Mouse (Mus musculus): ENCODE results near the gene Zfp362. TPM values are rescaled to one million over a fixed set of nuclear protein-coding genes. Genes with fewer than 3 reads are reported as not detected.

Zfp362 gene
- polyA plus RNA-seq, 1 experiment from 2014 or later: 5.4 TPM

DNA sequence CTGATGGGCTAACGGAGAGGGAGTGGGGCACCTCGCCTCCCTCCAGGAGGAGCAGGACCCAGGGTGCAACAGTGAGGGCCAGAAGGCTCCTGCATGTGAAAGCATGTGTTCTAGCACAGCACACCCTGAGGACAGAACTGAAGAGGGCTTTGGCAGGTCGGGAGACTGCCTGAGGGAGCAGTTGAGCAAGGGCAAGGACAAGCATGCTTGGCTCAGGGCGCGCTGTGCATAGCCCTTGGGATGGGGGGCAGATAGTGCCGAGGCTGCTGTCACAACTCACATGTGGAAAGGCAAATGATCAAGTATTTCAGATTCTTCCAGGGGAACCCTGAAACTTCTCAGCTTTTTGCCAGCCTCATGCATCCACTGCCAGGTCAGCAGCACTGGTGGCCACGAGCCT is 57.5 kb downstream of the Zfp362 start:
- no peaks in the 10 kb centered on the region for H3K9me3 ChIP-seq (ENCODE audit: low read length)
- H3K4me1 ChIP-seq (ENCODE audit: insufficient read depth): no peaks in the 10 kb centered on the region
- DNase-seq (no peak), ATAC-seq (no peak)
- H3K27ac ChIP-seq (ENCODE audit: low read depth): no peak overlapping the region
- peaks cover 86% of the 10 kb centered on the region for H3K36me3 ChIP-seq (replicated peaks; ENCODE audit: insufficient read depth, low read length)
- TF ChIP-seq CTCF (IDR thresholded peaks at IDR 0.05; ENCODE audit: low read depth): no peak
- no peak for TF ChIP-seq EP300 (IDR thresholded peaks at IDR 0.05; ENCODE audit: low read depth)
- no peak overlapping the region for H3K4me2 ChIP-seq (ENCODE audit: low read depth, low read length)
- H3K27me3 ChIP-seq (ENCODE audit: insufficient read depth, low read length): no peaks in the 10 kb centered on the region
- H3K9ac ChIP-seq (replicated peaks): no peak overlapping the region
- no peak overlapping the region for H3K4me3 ChIP-seq (ENCODE audit: low read depth, low read length)
- WGBS (ENCODE audit: insufficient replicate concordance): 89% methylated on average over 7 of the region's 7 CpGs

DNA sequence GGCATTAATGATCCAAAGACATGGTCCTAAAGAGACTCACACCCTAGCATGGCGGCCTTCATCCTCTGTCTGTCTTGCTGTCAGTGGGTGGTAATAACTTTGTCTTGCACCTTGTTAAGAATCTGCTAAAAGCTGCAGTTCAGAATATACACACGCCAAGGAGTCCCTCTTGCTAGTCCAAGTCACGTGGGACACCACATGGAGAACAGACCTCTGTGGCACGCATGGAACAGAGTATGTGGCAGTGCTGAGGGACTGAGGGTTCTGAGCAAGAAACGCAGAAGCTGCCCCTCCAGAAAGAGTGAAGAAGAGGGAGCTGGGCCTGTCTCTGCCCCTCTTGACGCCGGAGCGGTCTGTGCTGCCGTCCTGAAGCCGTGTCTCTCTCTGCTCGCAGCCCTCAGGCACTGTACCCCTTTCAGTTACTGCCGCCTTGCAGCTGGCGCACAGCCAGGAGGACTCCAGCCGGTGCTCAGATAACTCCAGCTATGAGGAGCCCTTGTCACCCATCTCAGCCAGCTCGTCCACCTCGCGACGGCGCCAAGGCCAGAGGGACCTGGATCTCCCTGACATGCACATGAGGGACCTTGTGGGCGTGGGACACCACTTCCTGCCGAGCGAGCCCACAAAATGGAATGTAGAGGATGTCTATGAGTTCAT is 58.1 kb downstream of the Zfp362 start:
- peak; percentile 55 for DNase-seq
- H3K4me3 ChIP-seq (ENCODE audit: low read depth, low read length): no peak overlapping the region
- H3K4me1 ChIP-seq (ENCODE audit: insufficient read depth): no peaks in the 10 kb centered on the region
- H3K9me3 ChIP-seq (ENCODE audit: low read length): no peaks in the 10 kb centered on the region
- 73% methylated on average over 22 of the region's 22 CpGs for whole genome bisulfite sequencing (ENCODE audit: insufficient replicate concordance)
- H3K9ac ChIP-seq (replicated peaks): no peak overlapping the region
- H3K4me2 ChIP-seq (ENCODE audit: low read depth, low read length): no peak overlapping the region
- H3K36me3 ChIP-seq (replicated peaks; ENCODE audit: insufficient read depth, low read length): peaks cover 85% of the 10 kb centered on the region
- H3K27me3 ChIP-seq (ENCODE audit: insufficient read depth, low read length): no peaks in the 10 kb centered on the region
- TF ChIP-seq CTCF (IDR thresholded peaks at IDR 0.05; ENCODE audit: low read depth) (no peak), EP300 (IDR thresholded peaks at IDR 0.05; ENCODE audit: low read depth) (no peak)
- ATAC-seq: peak; percentile 70
- no peak overlapping the region for H3K27ac ChIP-seq (ENCODE audit: low read depth)

DNA sequence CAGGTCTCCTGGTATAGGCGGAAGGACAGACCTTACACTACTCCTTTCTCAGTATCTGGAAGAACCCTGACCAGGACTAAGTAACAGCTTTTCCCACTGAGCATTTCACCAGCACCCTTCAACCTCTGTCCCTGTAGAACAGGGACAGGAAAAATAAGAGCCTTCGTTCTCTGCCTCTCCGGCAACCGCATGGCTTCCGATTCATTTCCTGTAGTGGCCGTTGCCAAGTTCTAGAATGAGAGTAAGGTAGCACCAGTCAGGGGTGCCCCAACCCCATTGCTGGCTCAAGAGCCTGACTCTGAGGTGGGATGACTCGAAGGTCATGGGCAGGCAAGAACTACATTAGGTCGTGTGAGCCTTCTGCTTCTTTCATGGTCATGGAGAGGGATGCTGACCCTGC is 60.7 kb downstream of the Zfp362 start:
- ATAC-seq (no peak), DNase-seq (no peak)
- H3K27me3 ChIP-seq (ENCODE audit: insufficient read depth, low read length): no peaks in the 10 kb centered on the region
- H3K9me3 ChIP-seq (ENCODE audit: low read length): no peaks in the 10 kb centered on the region
- H3K36me3 ChIP-seq (replicated peaks; ENCODE audit: insufficient read depth, low read length): peaks cover 63% of the 10 kb centered on the region
- H3K4me2 ChIP-seq (ENCODE audit: low read depth, low read length): no peak overlapping the region
- 85% methylated on average over 8 of the region's 8 CpGs for WGBS (ENCODE audit: insufficient replicate concordance)
- H3K4me3 ChIP-seq (ENCODE audit: low read depth, low read length): no peak overlapping the region
- H3K9ac ChIP-seq (replicated peaks): no peak overlapping the region
- no peak overlapping the region for H3K27ac ChIP-seq (ENCODE audit: low read depth)
- TF ChIP-seq EP300 (IDR thresholded peaks at IDR 0.05; ENCODE audit: low read depth) (no peak), CTCF (IDR thresholded peaks at IDR 0.05; ENCODE audit: low read depth) (no peak)
- H3K4me1 ChIP-seq (ENCODE audit: insufficient read depth): no peaks in the 10 kb centered on the region

GRCm38 (mm10) chr4:128743031-128743626 is 62.7 kb downstream of the Zfp362 start:
- H3K27me3 ChIP-seq (ENCODE audit: insufficient read depth, low read length): no peaks in the 10 kb centered on the region
- TF ChIP-seq EP300 (IDR thresholded peaks at IDR 0.05; ENCODE audit: low read depth): no peak
- TF ChIP-seq CTCF (IDR thresholded peaks at IDR 0.05; ENCODE audit: low read depth): no peak
- H3K9me3 ChIP-seq (ENCODE audit: low read length): no peaks in the 10 kb centered on the region
- no peak overlapping the region for H3K9ac ChIP-seq (replicated peaks)
- ATAC-seq: no peak
- no peak for DNase-seq
- H3K27ac ChIP-seq (ENCODE audit: low read depth): no peak overlapping the region
- no peak overlapping the region for H3K4me2 ChIP-seq (ENCODE audit: low read depth, low read length)
- H3K4me3 ChIP-seq (ENCODE audit: low read depth, low read length): no peak overlapping the region
- WGBS (ENCODE audit: insufficient replicate concordance): 80% methylated on average over 12 of the region's 12 CpGs
- peaks cover 48% of the 10 kb centered on the region for H3K36me3 ChIP-seq (replicated peaks; ENCODE audit: insufficient read depth, low read length)
- H3K4me1 ChIP-seq (ENCODE audit: insufficient read depth): no peaks in the 10 kb centered on the region

DNA sequence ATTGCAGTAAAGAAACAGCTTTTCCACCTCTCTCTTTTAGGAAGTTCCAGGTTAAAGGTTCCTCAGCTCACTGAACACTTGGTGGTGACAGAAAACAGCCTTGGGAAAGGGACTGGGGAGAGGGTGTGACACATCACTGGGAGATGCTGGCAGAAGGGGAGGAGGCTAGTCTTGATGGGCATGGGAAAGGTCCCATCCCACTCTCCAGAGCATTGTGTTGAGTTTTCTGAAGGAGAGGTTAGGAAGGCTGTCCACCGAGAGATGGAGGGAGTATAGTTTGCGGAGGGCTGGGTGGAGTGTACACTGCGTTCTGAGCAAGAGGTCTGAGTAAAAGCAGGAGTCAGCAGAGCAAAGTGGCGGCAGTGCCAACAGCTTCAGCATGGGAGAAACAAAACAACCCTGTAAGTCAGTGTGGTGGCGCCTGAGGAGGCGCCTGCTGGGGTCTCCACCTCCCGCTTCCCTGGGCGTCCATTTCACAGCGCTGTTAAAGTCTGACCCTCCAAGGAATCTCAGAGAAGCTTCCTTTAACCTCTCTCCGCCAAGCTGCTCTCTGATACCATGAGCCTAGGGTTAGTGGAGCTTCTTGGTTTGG is 63.4 kb downstream of the Zfp362 start:
- Histone ChIP-seq H3K36me3 (replicated peaks; ENCODE audit: insufficient read depth, low read length) (peaks cover 42% of the 10 kb centered on the region), H3K4me1 (ENCODE audit: insufficient read depth) (no peaks in the 10 kb centered on the region), H3K9me3 (ENCODE audit: low read length) (no peaks in the 10 kb centered on the region), H3K9ac (replicated peaks) (no peak overlapping the region), H3K27ac (ENCODE audit: low read depth) (no peak overlapping the region), H3K4me2 (ENCODE audit: low read depth, low read length) (no peak overlapping the region), H3K27me3 (ENCODE audit: insufficient read depth, low read length) (no peaks in the 10 kb centered on the region), H3K4me3 (ENCODE audit: low read depth, low read length) (no peak overlapping the region)
- 81% methylated on average over 10 of the region's 10 CpGs for WGBS (ENCODE audit: insufficient replicate concordance)
- DNase-seq (no peak), ATAC-seq (no peak)
- no peak for TF ChIP-seq EP300 (IDR thresholded peaks at IDR 0.05; ENCODE audit: low read depth)
- TF ChIP-seq CTCF (IDR thresholded peaks at IDR 0.05; ENCODE audit: low read depth): no peak

GRCm38 (mm10) chr4:128741906-128742305 is 63.9 kb downstream of the Zfp362 start:
- H3K4me2 ChIP-seq (ENCODE audit: low read depth, low read length): no peak overlapping the region
- no peak overlapping the region for H3K27ac ChIP-seq (ENCODE audit: low read depth)
- no peaks in the 10 kb centered on the region for H3K9me3 ChIP-seq (ENCODE audit: low read length)
- TF ChIP-seq CTCF (IDR thresholded peaks at IDR 0.05; ENCODE audit: low read depth) (no peak), EP300 (IDR thresholded peaks at IDR 0.05; ENCODE audit: low read depth) (no peak)
- WGBS (ENCODE audit: insufficient replicate concordance): 57% methylated on average over 5 of the region's 5 CpGs
- DNase-seq (no peak), ATAC-seq (no peak)
- no peak overlapping the region for H3K9ac ChIP-seq (replicated peaks)
- H3K4me3 ChIP-seq (ENCODE audit: low read depth, low read length): no peak overlapping the region
- 0 out of 2 replicates have a peak, but pooled peaks cover 3% of the 10 kb centered on the region for H3K4me1 ChIP-seq (ENCODE audit: insufficient read depth)
- H3K27me3 ChIP-seq (ENCODE audit: insufficient read depth, low read length): no peaks in the 10 kb centered on the region
- peaks cover 36% of the 10 kb centered on the region for H3K36me3 ChIP-seq (replicated peaks; ENCODE audit: insufficient read depth, low read length)
